Mouse (Mus musculus) gastrocnemius, postnatal 25 days (tissue): ENCODE measurements around the gene Limk2. TPM values are rescaled to one million over a fixed set of nuclear protein-coding genes. Genes with fewer than 3 reads are reported as not detected.
A peak's percentile ranks its signal among the peaks of the same experiment; 100 is the strongest.

ENCODE experiments used
- DNase-seq: peaks from one replicate; pipeline ENCODE4 v3.0.0; 2022
- total RNA-seq, 2 experiments: library from RNA; stranded (reverse); gene quantifications; 1 replicate in 1 of 2; 2 replicates in 1 of 2; pipeline ENCODE4 v1.2.3; 2021

Gene Limk2
- total RNA-seq, 2 experiments from 2014 or later: 11.4 to 11.8 TPM

DNA sequence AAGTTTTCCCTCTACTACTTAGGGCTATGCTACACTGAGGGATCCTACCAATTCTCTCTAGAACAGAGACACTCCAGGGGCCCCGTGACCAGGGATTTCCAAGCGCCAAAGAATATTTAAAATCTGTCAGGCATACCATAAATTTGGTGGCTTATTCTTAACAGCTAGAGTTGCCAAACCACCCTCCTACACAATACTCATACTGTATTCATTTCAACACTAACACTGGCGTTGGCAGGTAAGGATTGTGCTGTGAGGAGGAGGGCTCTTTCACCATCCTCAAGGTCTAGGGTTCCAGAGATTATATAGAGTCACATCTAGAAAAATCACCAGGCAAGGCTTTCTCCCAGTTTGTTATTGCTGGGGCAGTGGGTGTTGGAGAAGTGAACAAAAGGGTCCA is 7.4 kb upstream of the Limk2 start:
- DNase-seq: no peak

DNA sequence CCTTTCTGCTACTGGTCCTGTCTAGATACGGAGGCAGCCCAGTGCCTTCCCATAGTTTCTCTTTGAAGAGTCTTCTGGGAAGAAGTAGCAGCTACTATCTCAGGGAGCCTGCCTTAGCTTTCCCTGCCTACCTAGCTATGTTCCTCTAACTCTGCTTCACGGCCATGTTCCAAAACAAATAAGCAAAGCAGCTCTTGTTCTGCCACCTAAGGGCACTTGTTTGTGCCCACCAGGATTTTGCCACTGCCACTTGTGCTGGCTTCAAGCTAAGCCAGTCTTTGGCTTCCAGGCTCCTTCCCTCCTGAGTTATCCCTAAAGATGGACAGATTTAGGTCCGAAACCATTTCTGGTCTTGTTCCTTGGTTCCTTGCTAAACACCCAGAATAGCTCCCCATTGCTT is 3.1 kb upstream of the Limk2 start:
- no peak for DNase-seq

DNA sequence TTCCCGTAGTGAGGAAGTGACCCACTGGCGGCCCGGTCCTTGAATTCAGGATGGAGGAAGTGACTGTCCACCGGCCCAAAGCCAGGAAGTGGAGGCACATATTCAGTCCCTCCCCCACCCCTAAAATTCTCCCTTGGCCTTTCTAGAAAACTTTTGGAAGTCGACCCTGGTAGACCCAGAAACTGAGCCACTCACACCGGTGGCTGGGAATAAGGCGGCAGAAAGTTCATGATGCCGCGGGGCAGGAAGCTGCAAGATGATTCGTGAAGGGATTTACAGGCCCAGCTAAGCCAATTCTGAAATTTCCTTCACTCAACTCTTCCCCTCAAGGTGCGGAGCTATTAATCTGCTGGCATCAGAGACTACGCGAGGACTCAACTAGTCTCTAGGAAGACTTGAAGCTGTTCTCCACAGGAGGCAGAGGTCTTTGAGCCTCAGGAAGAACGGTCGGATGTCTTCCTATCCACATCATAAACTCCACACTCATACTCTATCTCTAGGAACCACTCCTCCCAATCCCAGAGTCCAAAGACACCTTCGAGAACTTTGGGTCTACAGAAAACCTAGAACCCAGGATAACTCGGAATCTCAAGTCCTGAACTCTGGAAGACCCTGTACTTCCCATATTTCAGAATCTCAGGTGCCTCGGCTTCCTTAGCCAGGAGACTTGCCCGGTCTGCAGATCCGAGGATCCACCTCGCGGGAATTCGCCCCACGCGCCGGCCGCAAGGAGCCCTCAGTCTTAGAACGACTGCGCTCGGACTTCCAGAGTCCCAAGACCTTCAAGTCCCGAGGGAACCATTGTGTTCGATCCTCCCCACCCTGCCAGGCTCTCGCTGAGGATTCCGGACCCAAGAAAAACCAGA is 625 bp downstream of the Limk2 start:
- no peak for DNase-seq

DNA sequence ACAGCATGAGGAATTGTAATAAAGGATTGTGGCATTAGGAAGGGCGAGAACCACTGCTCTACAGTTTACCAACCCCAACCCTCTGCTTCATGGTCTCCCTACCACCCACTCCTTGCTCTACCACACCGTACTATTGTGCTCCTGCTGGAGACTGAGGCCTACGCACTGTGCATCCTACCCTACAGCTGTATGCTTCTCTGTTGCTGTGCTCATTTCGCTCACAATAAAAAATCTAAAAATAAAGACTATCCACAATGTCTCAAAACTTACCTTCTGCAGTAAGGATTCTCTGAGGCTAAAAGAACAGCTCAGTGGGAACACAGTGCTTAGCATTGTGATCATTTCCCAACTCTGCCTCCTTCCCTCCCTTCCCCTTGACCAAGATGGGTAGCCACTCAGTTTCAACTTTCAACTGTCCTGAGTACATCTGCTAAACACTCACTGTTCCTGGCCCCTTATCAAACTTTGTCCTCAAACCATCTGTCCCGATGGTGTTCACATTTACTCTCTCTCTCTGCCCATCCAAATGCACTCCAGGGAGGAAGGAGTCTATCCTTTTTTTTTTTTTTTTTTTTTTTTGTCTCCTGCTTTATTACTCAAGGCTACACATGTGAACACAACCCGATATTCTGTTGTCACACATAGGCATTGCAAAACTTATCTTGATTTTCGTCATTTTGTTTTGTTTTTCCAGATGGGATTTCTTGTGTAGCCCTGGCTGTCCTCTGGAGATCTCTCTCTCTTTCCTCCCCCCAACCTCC is 4.5 kb downstream of the Limk2 start:
- DNase-seq: no peak

DNA sequence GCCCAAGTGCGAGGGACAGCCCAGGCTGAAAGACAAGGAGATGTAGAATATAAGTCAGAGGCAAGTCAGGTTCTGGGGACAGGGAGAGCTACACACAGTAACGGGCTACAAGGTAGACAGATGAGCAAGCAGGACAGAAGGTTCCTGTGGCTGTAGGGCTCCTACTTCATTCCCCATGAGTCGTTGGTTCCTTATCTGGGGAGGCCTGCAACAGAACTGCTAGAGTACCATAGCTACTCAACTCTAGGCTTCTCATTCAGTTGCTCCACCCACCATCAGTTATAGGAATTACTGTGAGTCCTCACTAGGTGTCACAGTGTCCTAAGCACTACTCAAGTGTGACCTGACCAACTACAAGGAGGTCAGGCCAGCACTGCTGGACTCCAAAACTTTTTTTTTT is 6.0 kb downstream of the Limk2 start:
- DNase-seq: no peak

DNA sequence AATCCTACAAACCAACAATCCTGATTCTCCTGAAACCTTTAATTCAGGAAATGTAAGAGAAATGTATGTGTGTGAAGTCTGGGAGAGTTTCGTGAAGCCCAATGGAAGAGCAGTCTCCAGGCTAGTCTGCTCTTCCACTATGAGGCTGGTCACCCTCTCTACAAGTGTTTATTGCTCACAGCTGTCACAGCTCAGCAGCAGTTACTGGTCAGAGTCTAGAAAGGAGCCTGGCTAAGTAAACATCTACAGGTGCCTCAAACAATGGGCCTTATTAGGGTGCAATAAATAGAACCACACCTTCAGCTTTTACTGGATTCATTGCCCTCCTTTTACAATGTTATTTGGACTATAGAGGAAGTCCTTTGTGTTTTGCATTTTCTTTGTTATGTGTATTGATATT is 10.7 kb downstream of the Limk2 start:
- DNase-seq: no peak

GRCm38 (mm10) chr11:3396562-3396961 is 12.4 kb downstream of the Limk2 start:
- no peak for DNase-seq

- no peak for DNase-seq
These were observed 12.9 kb downstream of the Limk2 start for GRCm38 (mm10) chr11:3396091-3396490.

DNA sequence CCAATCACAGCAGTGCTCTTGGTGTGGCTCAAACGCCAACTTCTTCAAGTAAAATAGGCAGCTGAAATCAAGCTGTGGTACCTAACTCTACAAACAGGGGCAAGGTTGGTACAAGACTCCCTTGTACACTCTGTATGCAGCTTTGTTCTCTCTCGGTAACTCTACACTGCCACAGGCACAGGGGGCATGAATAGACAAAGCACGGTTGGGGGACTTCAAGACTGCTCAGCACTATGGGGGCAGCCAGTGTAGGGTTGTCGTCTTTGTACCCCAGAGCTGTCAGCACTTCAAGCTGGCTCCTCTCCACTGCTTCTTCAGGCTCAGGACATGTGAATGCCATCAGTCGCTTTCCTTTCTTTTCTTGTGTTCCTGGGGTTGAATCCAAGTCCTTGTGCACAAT is 14.5 kb downstream of the Limk2 start:
- DNase-seq: no peak

DNA sequence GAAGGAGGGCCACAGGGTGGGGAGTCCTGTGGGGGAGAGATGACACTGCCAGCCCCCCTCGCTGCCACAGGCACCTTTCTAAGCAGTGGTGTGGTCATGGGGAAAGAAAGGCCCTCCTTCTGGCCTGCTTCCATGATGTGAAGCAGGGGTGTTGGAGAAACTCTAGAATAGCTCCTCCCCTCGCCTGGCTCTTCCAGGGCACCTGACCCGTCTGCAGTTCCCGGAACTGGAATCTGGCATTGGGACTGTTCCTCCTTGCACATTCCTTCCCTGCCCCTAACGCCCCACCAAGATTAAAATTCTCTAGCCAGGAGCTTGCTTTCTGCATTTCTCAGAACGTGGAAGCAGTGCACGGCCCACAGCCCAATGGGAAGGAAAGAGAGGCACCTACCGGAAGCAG is 16.5 kb downstream of the Limk2 start:
- DNase-seq: no peak

DNA sequence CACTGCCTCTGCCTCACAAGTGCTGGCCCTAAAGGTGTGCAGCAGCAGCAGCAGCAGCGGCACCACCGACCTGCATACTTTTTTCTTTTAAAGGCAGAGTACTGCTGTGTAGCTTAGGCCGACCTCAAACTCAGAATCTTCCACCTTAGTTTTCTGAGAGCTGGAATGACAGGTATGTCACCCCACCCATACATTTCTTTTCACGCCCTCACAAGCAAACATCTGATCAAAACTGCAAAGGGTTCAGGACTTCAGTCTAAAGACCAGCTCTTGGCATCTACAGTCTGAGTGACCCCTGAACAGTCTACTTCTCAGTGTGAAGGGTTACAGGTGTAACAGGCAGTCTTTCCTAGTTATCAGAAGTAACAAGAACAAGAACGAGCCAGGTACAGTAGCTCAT is 18.2 kb downstream of the Limk2 start:
- no peak for DNase-seq

- DNase-seq: no peak
These were observed 19.0 kb downstream of the Limk2 start for GRCm38 (mm10) chr11:3389996-3390395.

GRCm38 (mm10) chr11:3387482-3388196 is 21.4 kb downstream of the Limk2 start:
- no peak for DNase-seq

DNA sequence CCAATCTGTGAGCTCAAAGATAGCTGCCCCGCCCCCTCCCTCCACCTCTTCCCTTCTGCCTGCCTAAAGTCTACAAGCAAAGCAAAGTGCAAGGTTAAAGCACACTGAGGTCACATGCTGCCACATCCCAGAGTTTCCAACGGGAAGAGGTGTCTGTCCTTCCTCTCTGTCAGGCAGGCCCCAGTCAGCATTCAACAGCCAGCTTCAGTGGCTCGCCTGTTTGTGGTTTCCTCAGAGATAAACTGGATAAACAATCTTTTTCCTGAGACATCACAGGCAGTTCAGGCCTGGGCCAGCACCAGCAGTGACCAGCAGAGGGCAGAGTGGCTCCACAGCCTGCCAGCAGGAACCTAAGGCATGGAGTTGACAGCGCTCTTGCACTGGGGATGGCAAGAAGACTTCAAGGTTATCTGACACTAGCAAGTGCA is 22.0 kb downstream of the Limk2 start:
- DNase-seq: peak; percentile 67

DNA sequence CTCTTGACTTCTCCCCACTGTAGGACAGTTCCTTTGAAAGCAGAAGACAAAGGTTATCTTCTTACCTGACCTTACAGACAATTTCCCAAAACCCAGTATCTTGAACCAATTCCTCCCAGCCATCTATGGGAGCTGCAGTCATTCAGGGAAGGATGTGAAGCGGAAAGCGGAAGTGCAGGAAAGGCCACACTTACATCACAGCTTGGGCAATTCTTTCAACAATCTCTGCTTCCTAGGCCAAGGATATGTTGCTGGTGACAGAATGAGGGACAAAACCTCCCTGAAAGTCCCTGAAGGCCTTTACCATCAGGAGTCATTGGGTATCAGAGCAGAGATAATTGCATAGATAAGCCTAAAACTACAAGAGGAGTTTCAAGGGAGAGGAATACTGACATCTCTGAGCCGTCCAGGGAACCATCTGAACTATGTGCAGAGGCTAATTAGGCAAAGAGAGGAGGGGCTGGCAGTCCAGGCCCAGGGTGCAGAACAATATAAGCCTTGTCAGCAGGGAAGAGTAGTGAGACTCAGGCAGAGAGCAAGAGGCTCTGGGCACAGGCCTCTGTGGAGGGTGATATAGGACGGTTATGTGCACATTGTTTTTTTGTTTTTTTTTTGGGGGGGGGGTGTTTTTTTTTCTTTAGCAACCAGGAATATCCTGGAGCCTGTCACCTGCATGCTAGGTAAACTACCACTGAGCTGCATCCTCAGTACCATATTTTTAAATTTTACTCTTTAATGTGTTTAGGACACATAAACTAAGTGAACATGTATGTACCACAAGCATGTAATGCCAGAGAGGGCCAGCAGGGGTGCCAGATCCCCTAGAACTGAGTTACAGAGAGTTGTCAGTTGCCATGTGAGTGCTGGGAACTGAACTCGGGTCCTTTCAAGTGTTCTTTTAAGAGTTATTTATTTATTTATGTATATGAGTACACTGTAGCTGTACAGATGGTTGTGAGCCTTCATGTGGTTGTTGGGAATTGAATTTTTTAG is 26.1 kb downstream of the Limk2 start:
- DNase-seq: no peak

GRCm38 (mm10) chr11:3381148-3381814 is 27.7 kb downstream of the Limk2 start:
- DNase-seq: no peak

- no peak for DNase-seq
These were observed 29.6 kb downstream of the Limk2 start for GRCm38 (mm10) chr11:3379427-3379826.

- no peak for DNase-seq
These were observed 34.2 kb downstream of the Limk2 start for GRCm38 (mm10) chr11:3374741-3375140.

DNA sequence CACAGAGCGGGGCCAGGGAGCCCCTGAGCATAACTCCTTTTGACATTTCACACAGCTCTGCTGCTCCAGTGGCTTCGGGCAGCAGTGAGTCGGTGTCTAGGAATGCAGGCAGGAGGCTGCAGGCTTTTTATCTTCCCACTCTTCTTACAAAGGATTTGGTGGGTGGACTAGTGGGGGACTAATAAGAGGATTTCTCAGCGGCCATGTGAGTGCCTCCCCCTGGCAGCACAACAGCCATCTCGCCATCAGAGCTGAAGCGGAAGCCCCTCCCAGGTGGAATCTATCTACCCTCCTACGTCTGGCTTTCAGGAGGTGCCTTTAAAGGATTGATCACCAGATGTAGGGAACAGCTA is 34.7 kb downstream of the Limk2 start:
- no peak for DNase-seq

DNA sequence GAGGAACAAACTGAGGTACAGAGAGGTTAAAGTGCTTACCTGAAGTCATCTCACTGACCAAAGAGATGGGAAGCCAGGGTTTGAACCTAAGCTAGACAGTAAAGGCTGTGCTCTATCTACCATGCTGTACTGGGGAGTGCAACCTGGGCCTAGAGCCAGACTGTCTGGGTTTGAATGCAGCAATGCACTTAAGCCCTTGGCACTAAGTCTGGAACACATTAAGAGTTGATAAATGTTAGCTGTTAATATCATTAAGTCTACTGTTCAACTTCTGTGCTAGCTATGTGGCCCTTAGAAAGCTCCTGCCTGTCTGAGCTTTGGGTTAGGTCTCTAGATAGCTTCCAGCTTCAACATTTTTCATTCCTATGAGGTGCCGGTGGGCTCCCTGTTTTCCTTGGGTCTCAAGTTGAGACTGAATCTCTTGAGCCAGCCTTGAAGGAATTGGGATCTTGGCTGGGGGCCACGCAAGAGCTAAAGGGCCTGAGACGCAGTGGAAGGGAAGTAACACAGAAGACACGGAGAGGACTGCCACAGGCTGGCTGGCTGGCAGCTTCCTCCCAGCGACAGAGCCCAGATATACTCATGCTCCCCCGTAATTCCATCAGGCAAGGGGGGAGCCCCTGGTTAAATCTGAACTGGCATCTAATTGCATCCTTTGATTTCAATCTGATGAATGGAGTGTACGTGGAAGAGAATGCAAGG is 35.2 kb downstream of the Limk2 start:
- no peak for DNase-seq
